Mouse (Mus musculus) megakaryocyte-erythroid progenitor cell, adult 5 weeks (primary cell): ENCODE results near the gene Eme1. TPM values are rescaled to one million over a fixed set of nuclear protein-coding genes. Genes with fewer than 3 reads are reported as not detected.

Source experiments
- polyA plus RNA-seq: library from polyadenylated mRNA; stranded (reverse); fragments of >175 nt; gene quantifications from 2 replicates; pipeline ENCODE4 v1.2.3, GENCODE M21; 2012

The Eme1 gene
- 9.7 and 9.8 TPM in 2 replicates for polyA plus RNA-seq

GRCm38 (mm10) chr11:94653663-94654436, at the start of gene Eme1, which contains the start of gene Mrpl27:
TSS of gene Eme1 (minus strand) at chr11:94653964.
TSS of gene Mrpl27 (plus strand) at chr11:94653767.

DNA sequence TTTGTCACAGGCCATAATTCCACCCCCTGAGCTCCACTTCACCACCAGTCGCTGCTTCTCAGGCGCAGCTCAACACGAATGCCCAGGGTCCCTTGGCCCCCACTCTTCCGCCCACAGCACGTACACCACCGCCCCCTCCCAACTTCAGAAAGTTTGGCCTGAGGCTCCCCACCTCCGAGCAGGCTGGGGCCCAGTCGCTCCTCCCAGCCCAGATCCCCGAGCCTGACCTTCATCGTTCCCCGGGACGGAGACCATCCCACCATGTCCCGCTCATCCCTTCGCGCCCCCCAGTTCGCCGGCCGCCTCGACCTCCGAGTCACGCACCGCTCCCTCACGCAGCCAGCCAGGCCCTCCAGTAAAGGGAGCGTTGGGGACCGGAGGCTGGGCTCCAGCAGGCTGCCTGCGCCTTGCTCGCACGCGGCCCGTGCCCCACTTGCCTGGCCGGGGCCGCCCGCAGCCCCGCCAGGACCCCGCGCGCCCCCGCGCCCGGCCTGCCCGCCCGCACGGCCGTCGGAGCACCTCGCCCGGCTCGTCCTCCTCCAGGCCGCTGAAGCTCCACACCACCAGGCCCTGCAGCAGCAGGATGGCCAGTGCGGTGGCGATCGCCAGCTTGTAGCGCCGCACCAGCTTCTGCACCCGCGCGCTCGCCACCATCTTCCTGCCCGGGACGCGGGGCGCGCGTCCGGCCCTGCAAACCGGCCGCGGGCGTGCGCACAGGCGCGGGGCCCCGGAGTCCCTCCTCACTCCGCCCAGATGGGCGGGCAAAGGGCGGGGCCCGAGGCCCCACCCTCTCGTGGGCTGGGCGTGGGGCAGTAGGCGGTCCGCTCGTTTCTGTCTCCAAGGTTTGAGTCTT, 23.2 kb upstream of the Eme1 start, which contains the start of gene Xylt2:
TSS of gene Xylt2 (minus strand) at position 762 of the 853 bp plus-strand sequence.

GRCm38 (mm10) chr11:94629199-94629883, 24.4 kb downstream of the Eme1 start, which contains the start of gene Lrrc59:
TSS of gene Lrrc59 (plus strand) at chr11:94629767.

GRCm38 (mm10) chr11:94601321-94602281, 52.2 kb downstream of the Eme1 start, which contains the start of gene Acsf2:
TSS of gene Acsf2 (minus strand) at chr11:94601871.

Other genes with a start within 250 kb of the Eme1 start
- gene Cacna1g, start 179.8 kb downstream of the Eme1 start, polyA plus RNA-seq, result 0.78 and 0.82 TPM in 2 replicates
- not detected in 2 replicates for gene Spata20, start 167.8 kb downstream of the Eme1 start, polyA plus RNA-seq
- gene Epn3, start 154.0 kb downstream of the Eme1 start, polyA plus RNA-seq, result 0.02 and 0.05 TPM in 2 replicates
- 0.34 and 0.36 TPM in 2 replicates for gene Mycbpap, start 132.2 kb downstream of the Eme1 start, polyA plus RNA-seq
- 4.1 and 7.2 TPM in 2 replicates for gene Rsad1, start 104.7 kb downstream of the Eme1 start, polyA plus RNA-seq
- gene Chad, start 88.9 kb downstream of the Eme1 start, polyA plus RNA-seq, result 0.69 and 0.91 TPM in 2 replicates
- 27.1 and 40.1 TPM in 2 replicates for gene Acsf2, start 52.1 kb downstream of the Eme1 start, polyA plus RNA-seq
- 158 and 177 TPM in 2 replicates for gene Lrrc59, start 24.2 kb downstream of the Eme1 start, polyA plus RNA-seq
- gene Mrpl27, start 197 bp downstream of the Eme1 start, polyA plus RNA-seq, result 63.3 and 70.0 TPM in 2 replicates
- gene Xylt2, start 23.6 kb upstream of the Eme1 start, polyA plus RNA-seq, result 12.5 and 14.2 TPM in 2 replicates
- gene Gm11541, start 50.5 kb upstream of the Eme1 start, polyA plus RNA-seq, result not detected in 2 replicates
- gene Cdc34b, start 87.8 kb upstream of the Eme1 start, polyA plus RNA-seq, result 0.04 TPM in 1 of 2 replicates, not detected in the other
- not detected in 2 replicates for gene Tmem92, start 128.7 kb upstream of the Eme1 start, polyA plus RNA-seq